Mouse (Mus musculus): ENCODE data around the gene Smarcc2. TPM values are rescaled to one million over a fixed set of nuclear protein-coding genes. Genes with fewer than 3 reads are reported as not detected.

Smarcc2 gene
- polyA plus RNA-seq (2016; fragmentation: Nextera tagmentation; extraction: Ambion mirVana): 105 and 120 TPM in 2 replicates

DNA sequence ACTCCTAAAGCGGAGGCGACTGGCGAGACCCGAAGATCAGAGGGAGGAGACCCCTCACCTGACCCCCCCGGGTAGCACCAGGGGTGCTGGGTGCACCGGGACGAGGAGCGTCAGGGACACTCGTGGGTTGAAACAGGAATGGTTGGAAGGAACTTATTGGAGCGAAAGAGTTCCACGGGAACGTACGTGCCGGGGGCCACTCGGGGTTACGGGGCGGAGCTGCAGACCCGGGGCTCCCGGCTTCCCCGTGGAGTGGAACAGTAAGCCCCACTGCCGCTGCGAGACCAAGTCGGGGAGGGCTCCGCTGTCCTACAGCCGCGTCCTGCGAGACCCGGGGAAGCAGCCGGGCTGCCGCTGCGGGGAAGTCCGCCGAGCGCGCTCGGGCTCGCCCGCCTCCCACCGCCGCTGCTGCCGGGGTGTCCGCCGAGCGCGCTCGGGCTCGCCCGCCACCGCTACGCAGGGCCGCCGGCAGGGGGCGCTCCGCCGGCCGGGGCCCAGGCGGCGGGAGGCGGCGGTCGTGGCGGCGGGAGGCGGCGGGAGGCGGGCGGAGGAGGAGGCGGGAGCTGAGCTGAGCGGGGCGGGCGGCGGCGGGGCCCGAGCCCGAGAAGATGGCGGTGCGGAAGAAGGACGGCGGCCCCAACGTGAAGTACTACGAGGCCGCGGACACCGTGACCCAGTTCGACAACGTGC, at the start of gene Smarcc2:
Gene Smarcc2, plus strand, starts transcription at position 530 of the 690 bp plus-strand sequence.
- Histone ChIP-seq H3K9ac (replicated peaks) (peak within 1 kb of the TSS; percentile 97), H3K4me3 (replicated peaks) (peak within 1 kb of the TSS; percentile 95), H3K27me3 (no peaks in the 10 kb centered on the region), H3K4me1 (replicated peaks) (peaks cover 14% of the 10 kb centered on the region), H3K36me3 (peaks cover 31% of the 10 kb centered on the region), H3K9me3 (no peaks in the 10 kb centered on the region), H3K4me2 (peak within 1 kb of the TSS; percentile 87), H3K27ac (peak within 1 kb of the TSS; percentile 94)
- WGBS: under 1% methylated on average over 49 of the region's 86 CpGs
- ATAC-seq (ENCODE audit: insufficient number of reproducible peaks, insufficient read depth, low FRiP score, low TSS enrichment, low read depth): peak; percentile 72

DNA sequence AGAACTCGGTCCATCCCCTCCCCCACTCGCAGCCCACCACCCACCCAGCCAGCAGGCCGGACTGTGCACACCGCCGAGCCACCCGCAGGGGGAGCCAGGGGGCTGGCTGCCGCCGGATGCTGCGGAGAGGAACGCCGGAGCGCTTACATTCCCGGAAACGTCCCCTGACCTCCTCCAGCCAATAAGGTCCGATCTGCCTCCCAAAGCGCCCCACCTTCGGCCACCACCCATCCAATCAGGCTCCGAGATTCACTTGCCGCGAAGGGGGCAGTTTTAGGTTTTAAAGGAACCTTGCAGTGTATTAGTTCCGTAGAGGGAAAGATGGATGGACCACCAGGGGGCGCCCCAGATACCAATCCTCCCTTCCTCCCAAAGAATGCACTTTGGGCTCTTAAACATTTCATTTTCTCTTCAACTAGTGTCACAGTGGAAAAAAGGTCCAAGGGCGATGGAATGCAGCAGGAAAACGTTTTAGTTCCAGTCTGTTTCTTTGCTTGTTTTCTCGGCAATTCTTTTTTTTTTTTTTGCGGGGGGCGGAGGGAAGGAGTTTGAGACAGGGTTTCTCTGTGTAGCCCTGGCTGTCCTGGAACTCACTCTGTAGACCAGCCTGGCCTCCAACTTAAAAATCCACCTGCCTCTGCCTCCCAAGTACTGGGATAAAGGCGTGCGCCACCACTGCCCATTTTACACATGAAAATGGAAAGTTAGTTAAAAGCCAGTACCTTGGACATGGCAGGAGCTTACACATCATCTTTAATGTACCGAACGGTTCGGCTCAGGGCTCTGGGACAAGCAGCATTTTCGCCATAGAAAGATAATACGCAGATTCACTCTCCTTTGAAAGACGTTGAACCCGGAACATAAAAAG, 49.1 kb upstream of the Smarcc2 start:
- Histone ChIP-seq H3K4me2 (peak overlapping the region; percentile 95), H3K4me3 (replicated peaks) (peak overlapping the region; percentile 92), H3K27me3 (no peaks in the 10 kb centered on the region), H3K9ac (replicated peaks) (peak overlapping the region; percentile 81), H3K9me3 (no peaks in the 10 kb centered on the region), H3K4me1 (replicated peaks) (peaks cover 35% of the 10 kb centered on the region), H3K27ac (peak overlapping the region; percentile 94), H3K36me3 (peaks cover 44% of the 10 kb centered on the region)
- WGBS: 6% methylated on average over 36 of the region's 36 CpGs
- ATAC-seq (ENCODE audit: insufficient number of reproducible peaks, insufficient read depth, low FRiP score, low TSS enrichment, low read depth): peak; percentile 90

DNA sequence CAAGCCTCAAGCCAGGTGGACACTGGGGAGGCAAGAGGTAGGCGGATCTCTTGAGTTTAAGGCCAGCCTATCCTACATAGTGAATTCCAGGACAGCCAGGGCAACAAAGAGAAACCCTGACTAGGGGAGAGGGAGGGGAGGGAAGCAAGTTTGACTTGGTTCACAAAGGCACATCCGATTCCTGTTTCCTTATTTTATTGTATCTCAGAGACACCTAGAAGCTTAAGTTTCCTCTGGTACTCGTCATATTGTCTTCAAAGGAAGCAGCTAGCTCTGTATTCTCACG, 48.5 kb upstream of the Smarcc2 start:
- Histone ChIP-seq H3K27me3 (no peaks in the 10 kb centered on the region), H3K4me1 (replicated peaks) (peaks cover 35% of the 10 kb centered on the region), H3K9me3 (no peaks in the 10 kb centered on the region), H3K4me2 (peak overlapping the region; percentile 95), H3K4me3 (replicated peaks) (peak overlapping the region; percentile 92), H3K36me3 (peaks cover 48% of the 10 kb centered on the region), H3K9ac (replicated peaks) (peak overlapping the region; percentile 81; the same call in 1 of the 2 replicates), H3K27ac (peak overlapping the region; percentile 94)
- no peak for ATAC-seq (ENCODE audit: insufficient number of reproducible peaks, insufficient read depth, low FRiP score, low TSS enrichment, low read depth)
- 23% methylated on average over 4 of the region's 4 CpGs for WGBS

DNA sequence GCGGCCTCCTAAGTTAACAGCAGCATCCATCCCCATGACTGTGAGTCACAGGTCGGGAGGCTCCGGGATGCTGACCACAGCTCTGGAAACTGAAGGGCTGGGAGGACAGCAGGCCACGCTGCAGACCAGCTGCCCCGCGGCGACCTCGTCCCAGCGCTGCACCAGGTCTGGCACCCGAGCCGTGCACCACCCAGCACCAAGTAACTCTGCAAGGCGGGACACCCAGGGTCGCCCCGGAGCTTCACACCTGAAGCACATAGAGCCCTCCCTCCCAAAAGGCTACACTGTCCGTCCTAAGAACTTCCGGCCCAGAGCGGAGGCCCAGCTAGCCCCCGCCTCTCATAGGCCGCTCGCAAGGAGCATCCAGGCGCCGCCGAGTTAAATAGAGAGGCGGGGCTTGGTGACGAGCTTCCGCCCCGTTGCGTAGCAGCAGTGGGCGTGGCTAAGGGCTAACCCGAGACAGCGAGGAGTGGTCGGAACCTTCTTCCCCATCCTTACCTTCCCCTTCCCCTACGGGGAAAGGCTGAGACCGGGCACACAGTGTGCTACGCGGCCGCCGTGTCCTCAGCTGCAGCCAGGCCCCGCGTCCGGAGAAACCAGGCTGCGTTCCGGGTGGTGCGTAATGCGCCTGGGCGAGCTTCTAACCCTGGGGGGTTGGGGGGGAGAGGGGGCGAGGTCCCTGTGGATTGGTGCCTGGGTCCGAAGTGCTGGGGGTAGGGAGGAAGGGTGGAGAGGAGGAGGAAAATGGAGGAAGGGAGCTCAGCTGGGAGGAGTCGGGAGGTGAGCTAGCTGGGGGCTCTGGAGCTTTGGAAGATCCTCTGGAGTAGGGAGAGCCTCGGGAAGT, 47.6 kb upstream of the Smarcc2 start, which contains the start of the genes Nabp2 and Rnf41:
Gene Nabp2, minus strand, starts transcription at position 282 of the 844 bp plus-strand sequence.
Gene Rnf41, plus strand, starts transcription at position 447 of the 844 bp plus-strand sequence.
- no peaks in the 10 kb centered on the region for H3K27me3 ChIP-seq
- H3K4me2 ChIP-seq: peak within 1 kb of the TSS; percentile 95
- H3K4me3 ChIP-seq (replicated peaks): peak within 1 kb of the TSS; percentile 92
- under 1% methylated on average over 50 of the region's 50 CpGs for WGBS
- H3K36me3 ChIP-seq: peaks cover 49% of the 10 kb centered on the region
- peak; percentile 93 for ATAC-seq (ENCODE audit: insufficient number of reproducible peaks, insufficient read depth, low FRiP score, low TSS enrichment, low read depth)
- H3K27ac ChIP-seq: peak within 1 kb of the TSS; percentile 94
- peak within 1 kb of the TSS; percentile 81 for H3K9ac ChIP-seq (replicated peaks)
- no peaks in the 10 kb centered on the region for H3K9me3 ChIP-seq
- peaks cover 35% of the 10 kb centered on the region for H3K4me1 ChIP-seq (replicated peaks)

DNA sequence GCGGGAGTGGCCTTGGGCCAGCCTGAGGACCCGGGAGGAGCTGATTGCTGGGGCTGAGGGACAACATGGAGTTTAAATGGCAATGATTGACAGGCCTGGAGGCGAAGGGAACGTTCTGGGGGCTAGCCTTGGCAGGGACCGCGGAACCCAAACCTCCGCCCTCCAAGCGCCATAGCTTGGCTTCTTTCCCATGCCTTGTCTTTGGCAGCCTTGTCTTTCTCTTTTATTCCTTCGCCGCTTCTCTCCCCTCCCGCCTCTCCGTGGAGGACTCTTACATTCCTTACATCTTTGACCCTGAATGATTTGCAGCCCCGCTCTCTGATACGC, 47.0 kb upstream of the Smarcc2 start:
- peak; percentile 11; the same call in 1 of the 2 replicates for ATAC-seq (ENCODE audit: insufficient number of reproducible peaks, insufficient read depth, low FRiP score, low TSS enrichment, low read depth)
- H3K4me1 ChIP-seq (replicated peaks): peaks cover 35% of the 10 kb centered on the region
- peaks cover 50% of the 10 kb centered on the region for H3K36me3 ChIP-seq
- peak overlapping the region; percentile 95 for H3K4me2 ChIP-seq
- no peaks in the 10 kb centered on the region for H3K27me3 ChIP-seq
- H3K4me3 ChIP-seq (replicated peaks): peak overlapping the region; percentile 92
- peak overlapping the region; percentile 94 for H3K27ac ChIP-seq
- WGBS: 3% methylated on average over 14 of the region's 14 CpGs
- H3K9me3 ChIP-seq: no peaks in the 10 kb centered on the region
- H3K9ac ChIP-seq (replicated peaks): peak overlapping the region; percentile 81

DNA sequence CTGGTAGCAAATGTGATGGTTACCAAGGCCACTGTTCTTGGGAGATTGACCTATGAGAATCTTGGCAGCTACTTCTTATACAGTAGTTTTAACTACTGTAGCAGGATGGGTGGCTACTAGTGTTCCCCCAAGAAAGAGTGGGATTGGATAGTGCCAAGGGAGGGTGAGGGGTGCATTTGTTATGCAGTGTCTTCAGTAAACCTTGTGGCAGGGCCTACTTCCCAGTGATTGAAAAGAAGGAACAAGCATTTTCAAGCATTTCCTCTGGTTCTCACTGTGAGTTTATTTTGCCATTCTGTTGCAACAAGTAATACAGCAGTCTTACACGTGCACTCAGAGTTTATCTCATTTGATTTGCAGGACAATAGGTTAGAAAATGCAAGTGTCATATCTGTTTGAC, 46.5 kb upstream of the Smarcc2 start:
- WGBS: 71% methylated on average over 1 of the region's 1 CpGs
- ATAC-seq (ENCODE audit: insufficient number of reproducible peaks, insufficient read depth, low FRiP score, low TSS enrichment, low read depth): no peak
- H3K9ac ChIP-seq (replicated peaks): peak overlapping the region; percentile 81
- H3K4me2 ChIP-seq: peak overlapping the region; percentile 95
- H3K4me3 ChIP-seq (replicated peaks): peak overlapping the region; percentile 92
- H3K4me1 ChIP-seq (replicated peaks): peaks cover 35% of the 10 kb centered on the region
- H3K27ac ChIP-seq: no peak overlapping the region
- H3K27me3 ChIP-seq: no peaks in the 10 kb centered on the region
- no peaks in the 10 kb centered on the region for H3K9me3 ChIP-seq
- H3K36me3 ChIP-seq: peaks cover 50% of the 10 kb centered on the region

DNA sequence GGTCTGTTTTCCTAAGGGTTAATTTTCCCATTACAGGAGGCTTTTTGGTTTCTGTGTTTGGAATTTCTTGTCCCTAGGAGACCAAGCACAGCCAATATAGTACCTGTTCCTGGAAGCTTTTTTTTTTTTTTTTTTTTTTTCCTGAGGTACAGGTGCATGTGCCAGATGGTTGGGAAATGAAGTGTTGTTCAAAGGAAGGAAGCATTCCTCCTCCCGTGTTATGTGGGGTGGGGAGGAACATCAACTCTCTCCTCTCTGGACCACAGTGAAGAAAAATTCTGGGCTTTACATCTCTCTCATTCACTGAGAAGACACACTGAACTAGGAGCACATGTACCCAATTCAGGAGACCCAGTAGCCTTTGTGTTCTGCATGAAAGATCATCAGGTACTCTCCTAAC, 46.0 kb upstream of the Smarcc2 start:
- ATAC-seq (ENCODE audit: insufficient number of reproducible peaks, insufficient read depth, low FRiP score, low TSS enrichment, low read depth): no peak
- H3K4me1 ChIP-seq (replicated peaks): peaks cover 35% of the 10 kb centered on the region
- 69% methylated on average over 1 of the region's 1 CpGs for WGBS
- H3K27me3 ChIP-seq: no peaks in the 10 kb centered on the region
- peak overlapping the region; percentile 95; the same call in 1 of the 2 replicates for H3K4me2 ChIP-seq
- no peak overlapping the region for H3K27ac ChIP-seq
- H3K9ac ChIP-seq (replicated peaks): no peak overlapping the region
- H3K9me3 ChIP-seq: no peaks in the 10 kb centered on the region
- H3K4me3 ChIP-seq (replicated peaks): no peak overlapping the region; the same call in 1 of the 2 replicates
- H3K36me3 ChIP-seq: peaks cover 50% of the 10 kb centered on the region

DNA sequence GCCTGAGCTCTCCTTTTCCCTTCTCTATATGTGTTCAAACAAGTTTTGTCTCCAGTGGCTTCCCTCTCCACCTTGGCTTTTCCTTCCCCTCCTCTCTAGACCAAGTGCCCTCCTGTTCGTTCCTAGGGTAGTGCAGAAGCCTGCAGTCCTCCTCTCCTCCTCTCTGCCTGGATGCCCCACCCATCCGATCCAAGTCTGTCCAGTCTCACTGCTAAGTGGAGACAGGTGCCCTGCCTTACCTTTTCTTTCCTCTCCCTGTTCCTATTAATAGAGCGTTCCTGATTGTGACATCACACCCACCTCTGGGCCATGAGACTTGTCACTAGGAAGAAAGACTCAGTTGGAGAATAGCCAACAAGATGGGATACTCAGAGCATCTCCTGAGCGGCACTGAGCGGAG, 44.2 kb upstream of the Smarcc2 start:
- WGBS: 98% methylated on average over 5 of the region's 5 CpGs
- Histone ChIP-seq H3K4me2 (no peak overlapping the region), H3K4me1 (replicated peaks) (peaks cover 25% of the 10 kb centered on the region), H3K9ac (replicated peaks) (no peak overlapping the region), H3K27ac (no peak overlapping the region), H3K4me3 (replicated peaks) (no peak overlapping the region), H3K36me3 (peaks cover 64% of the 10 kb centered on the region), H3K9me3 (no peaks in the 10 kb centered on the region), H3K27me3 (no peaks in the 10 kb centered on the region)
- no peak for ATAC-seq (ENCODE audit: insufficient number of reproducible peaks, insufficient read depth, low FRiP score, low TSS enrichment, low read depth)

DNA sequence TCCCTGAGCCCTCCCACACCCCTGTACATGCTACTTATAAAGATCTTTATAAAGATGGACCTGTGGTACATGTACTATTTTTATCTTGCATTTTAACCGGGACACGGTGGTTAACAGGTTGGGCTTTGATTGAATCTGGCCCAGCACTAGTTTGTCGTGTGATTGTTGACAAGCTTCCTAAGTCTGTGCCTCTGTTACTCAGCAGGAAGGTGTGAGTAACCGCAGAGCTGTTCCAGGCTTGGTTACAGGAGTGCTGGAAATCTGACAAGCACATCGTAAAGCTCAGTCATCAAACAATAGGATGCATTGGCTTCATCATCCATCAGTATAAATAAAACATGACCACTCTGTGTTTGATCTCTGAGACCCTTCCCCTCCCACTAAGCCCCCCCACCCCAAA, 36.6 kb upstream of the Smarcc2 start:
- WGBS: 60% methylated on average over 5 of the region's 5 CpGs
- H3K27ac ChIP-seq: no peak overlapping the region
- ATAC-seq (ENCODE audit: insufficient number of reproducible peaks, insufficient read depth, low FRiP score, low TSS enrichment, low read depth): no peak
- no peak overlapping the region for H3K4me3 ChIP-seq (replicated peaks)
- peaks cover 91% of the 10 kb centered on the region for H3K36me3 ChIP-seq
- H3K4me2 ChIP-seq: no peak overlapping the region
- H3K9ac ChIP-seq (replicated peaks): no peak overlapping the region
- no peaks in the 10 kb centered on the region for H3K9me3 ChIP-seq
- H3K27me3 ChIP-seq: no peaks in the 10 kb centered on the region
- H3K4me1 ChIP-seq (replicated peaks): no peaks in the 10 kb centered on the region

DNA sequence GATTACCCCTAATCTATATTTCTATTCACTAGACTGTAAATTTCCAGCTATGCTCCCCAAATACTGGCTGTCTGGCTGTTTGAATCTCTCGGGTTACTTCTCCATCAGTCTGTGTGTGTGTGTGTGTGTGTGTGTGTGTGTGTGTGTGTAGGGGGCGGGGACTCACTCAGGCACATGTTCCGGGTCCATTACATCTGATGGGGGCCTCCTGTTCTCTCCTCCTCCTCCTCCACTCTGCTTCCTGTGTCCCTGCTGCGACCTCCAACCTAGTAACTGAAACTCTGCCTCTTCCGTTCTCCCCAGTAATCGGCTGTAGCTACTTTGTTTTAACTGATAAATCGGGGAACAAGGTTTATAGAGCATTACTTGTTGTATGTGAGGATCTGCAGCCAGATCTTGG, 34.4 kb upstream of the Smarcc2 start:
- ATAC-seq (ENCODE audit: insufficient number of reproducible peaks, insufficient read depth, low FRiP score, low TSS enrichment, low read depth): no peak
- Histone ChIP-seq H3K4me2 (no peak overlapping the region), H3K4me1 (replicated peaks) (no peaks in the 10 kb centered on the region), H3K36me3 (peaks cover 87% of the 10 kb centered on the region), H3K27ac (no peak overlapping the region), H3K9ac (replicated peaks) (no peak overlapping the region), H3K4me3 (replicated peaks) (no peak overlapping the region), H3K9me3 (no peaks in the 10 kb centered on the region), H3K27me3 (no peaks in the 10 kb centered on the region)
- WGBS: 42% methylated on average over 7 of the region's 7 CpGs

DNA sequence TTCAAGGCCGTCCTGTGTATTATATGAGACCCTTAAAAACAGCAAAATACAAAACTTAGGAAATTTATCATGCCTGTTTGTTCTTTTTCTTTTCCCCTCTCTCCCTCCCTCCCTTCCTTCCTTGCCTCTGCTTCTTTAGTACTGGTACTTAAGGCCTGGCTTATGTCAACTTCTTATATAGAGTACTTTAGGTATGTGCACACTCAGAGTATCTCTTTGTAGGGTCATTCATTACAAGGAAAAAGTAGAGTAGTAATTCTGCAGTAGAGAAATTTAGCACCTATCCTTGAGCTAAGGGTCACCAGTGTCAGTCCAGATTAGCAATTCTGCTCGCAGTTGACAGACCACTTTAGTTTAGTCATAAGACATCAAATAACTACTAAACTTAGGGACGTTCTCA, 33.8 kb upstream of the Smarcc2 start:
- H3K27me3 ChIP-seq: no peaks in the 10 kb centered on the region
- H3K9me3 ChIP-seq: no peaks in the 10 kb centered on the region
- peaks cover 88% of the 10 kb centered on the region for H3K36me3 ChIP-seq
- no peaks in the 10 kb centered on the region for H3K4me1 ChIP-seq (replicated peaks)
- no peak for ATAC-seq (ENCODE audit: insufficient number of reproducible peaks, insufficient read depth, low FRiP score, low TSS enrichment, low read depth)
- H3K27ac ChIP-seq: no peak overlapping the region
- H3K4me3 ChIP-seq (replicated peaks): no peak overlapping the region
- no peak overlapping the region for H3K4me2 ChIP-seq
- 87% methylated on average over 3 of the region's 3 CpGs for WGBS
- no peak overlapping the region for H3K9ac ChIP-seq (replicated peaks)

Measured in limb, embryonic 12.5 days (tissue).